Mouse (Mus musculus): ENCODE data around the gene H60b. TPM values are rescaled to one million over a fixed set of nuclear protein-coding genes. Genes with fewer than 3 reads are reported as not detected.
"Not testable (repeated sequence)": the region's sequence is repeated elsewhere in the genome, so short reads cannot be mapped to it uniquely, and the experiment has no call there.

H60b gene
- polyA plus RNA-seq, 1 experiment from 2014 or later: 0.42 TPM

DNA sequence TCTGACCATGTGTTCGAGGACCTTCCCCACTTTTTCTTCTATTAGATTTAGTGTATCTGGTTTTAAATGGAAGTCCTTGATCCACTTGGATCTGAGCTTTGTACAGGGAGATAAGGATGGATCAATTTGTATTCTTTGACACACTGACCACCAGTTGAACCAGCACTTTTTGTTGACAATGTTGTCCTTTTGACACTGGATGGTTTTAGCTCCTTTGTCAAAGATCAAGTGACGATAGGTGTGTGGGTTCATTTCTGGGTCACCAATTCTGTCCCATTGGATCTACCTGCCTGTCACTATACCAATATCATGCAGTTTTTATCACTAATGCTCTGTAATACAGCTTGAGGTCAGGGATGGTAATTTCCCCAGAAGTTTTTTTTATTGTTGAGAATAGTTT, 18.1 kb downstream of the H60b start:
- H3K4me2 ChIP-seq (ENCODE audit: low read length); H3K9me3 ChIP-seq (ENCODE audit: control insufficient read depth, low read length); ATAC-seq; H3K9ac ChIP-seq (replicated peaks; ENCODE audit: low read depth, low read length); H3K27ac ChIP-seq (ENCODE audit: low read length); H3K4me3 ChIP-seq (replicated peaks; ENCODE audit: low read length); H3K36me3 ChIP-seq (ENCODE audit: control insufficient read depth, insufficient read depth); H3K4me1 ChIP-seq (replicated peaks; ENCODE audit: control insufficient read depth, insufficient read depth, low read length); H3K27me3 ChIP-seq (replicated peaks; ENCODE audit: control insufficient read depth, insufficient read depth, low read length): not testable (repeated sequence)
- WGBS: 90% methylated on average over 2 of the region's 2 CpGs

DNA sequence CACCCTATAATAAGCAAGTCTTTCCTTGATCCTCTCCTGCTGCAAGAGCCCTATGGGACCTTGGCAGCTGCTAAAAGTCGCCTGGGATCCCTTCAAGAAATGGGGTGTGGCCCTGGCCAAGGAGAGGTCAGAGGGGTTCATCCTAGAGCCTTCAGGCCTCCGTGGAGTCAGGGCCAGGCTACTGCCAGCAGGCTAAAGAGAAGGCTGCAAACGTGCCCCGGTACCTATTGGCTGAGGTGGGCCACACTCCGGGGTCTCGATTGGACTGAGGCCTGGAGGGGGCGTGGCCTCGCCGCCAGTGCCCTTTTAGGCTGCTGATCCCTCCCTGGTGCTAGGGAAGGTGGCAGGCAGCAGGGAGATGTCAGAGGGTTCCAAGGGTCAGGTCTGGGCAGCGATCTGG, 32.6 kb downstream of the H60b start:
- WGBS: 6% methylated on average over 7 of the region's 10 CpGs
- H3K4me2 ChIP-seq (ENCODE audit: low read length): not testable (repeated sequence)

DNA sequence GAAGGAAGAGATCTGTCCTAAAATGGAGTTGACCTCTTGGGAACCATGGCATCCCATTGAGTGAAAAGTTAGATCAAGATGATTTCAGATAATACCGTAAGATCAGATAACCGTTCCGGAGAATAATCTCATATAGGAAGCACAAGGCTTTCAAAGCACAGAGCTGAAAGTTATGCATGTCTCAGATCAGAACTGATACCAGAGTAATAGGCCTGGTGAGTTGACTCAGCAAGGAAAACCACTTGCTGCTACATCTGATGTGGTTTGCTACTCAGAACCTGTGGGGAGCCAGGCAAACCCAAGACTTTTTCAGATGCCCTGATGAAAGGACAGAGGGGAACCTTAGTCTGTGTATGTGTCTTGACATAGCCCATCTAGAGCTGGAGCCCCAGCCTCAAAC, 43.0 kb downstream of the H60b start:
- not testable (repeated sequence) for H3K36me3 ChIP-seq (ENCODE audit: control insufficient read depth, insufficient read depth); ATAC-seq; H3K4me3 ChIP-seq (replicated peaks; ENCODE audit: low read length); H3K27ac ChIP-seq (ENCODE audit: low read length); H3K27me3 ChIP-seq (replicated peaks; ENCODE audit: control insufficient read depth, insufficient read depth, low read length); H3K4me1 ChIP-seq (replicated peaks; ENCODE audit: control insufficient read depth, insufficient read depth, low read length); H3K9me3 ChIP-seq (ENCODE audit: control insufficient read depth, low read length); H3K4me2 ChIP-seq (ENCODE audit: low read length); H3K9ac ChIP-seq (replicated peaks; ENCODE audit: low read depth, low read length)
- no CpG with 5 or more reads among the region's 3 CpGs for WGBS

More for the DNA sequence above, 32.6 kb downstream of the H60b start:
- not testable (repeated sequence) for H3K9ac ChIP-seq (replicated peaks; ENCODE audit: low read depth, low read length); H3K36me3 ChIP-seq (ENCODE audit: control insufficient read depth, insufficient read depth); H3K4me3 ChIP-seq (replicated peaks; ENCODE audit: low read length); H3K27me3 ChIP-seq (replicated peaks; ENCODE audit: control insufficient read depth, insufficient read depth, low read length); H3K27ac ChIP-seq (ENCODE audit: low read length); H3K9me3 ChIP-seq (ENCODE audit: control insufficient read depth, low read length); H3K4me1 ChIP-seq (replicated peaks; ENCODE audit: control insufficient read depth, insufficient read depth, low read length)
- ATAC-seq: peak; percentile 67

DNA sequence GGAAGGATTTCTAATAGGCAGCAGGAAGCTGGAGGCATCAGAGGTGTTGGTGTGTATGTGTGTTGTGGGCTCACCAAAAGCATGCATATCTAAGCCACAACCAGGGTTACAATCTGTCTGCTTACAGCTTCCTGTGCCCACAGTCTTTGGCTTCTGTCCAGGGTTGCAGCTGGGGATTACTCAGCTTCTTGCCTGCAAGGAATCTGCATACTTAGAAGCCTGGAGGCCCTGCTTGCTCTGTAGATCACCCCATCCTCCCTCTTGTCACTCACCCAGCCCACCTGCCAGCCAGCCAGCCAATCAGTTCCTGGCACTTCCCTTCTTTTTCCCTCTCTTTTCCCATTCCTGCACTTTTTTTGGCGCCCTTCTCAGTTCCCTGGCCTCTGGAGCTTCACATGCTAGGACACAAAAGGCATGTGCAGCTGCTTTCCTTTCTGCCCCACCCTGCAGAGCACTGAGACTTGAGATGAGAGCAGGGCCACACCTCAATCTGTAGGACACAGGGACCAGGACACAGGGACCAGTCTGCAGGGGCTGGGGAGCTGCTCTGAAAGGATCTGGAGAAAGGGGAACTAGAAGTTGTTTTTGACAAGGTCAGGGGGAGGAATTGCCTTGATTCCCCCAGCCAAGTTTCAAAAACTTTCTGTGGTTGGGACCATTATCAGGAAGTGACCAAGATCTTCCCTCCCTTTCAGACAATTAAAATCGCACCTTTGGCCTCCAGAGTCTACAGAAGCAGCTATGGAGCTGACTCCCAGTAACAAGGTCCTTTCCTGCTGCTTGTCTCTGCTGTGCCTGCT, 44.6 kb downstream of the H60b start:
- not testable (repeated sequence) for H3K4me2 ChIP-seq (ENCODE audit: low read length); H3K4me1 ChIP-seq (replicated peaks; ENCODE audit: control insufficient read depth, insufficient read depth, low read length); H3K4me3 ChIP-seq (replicated peaks; ENCODE audit: low read length); H3K36me3 ChIP-seq (ENCODE audit: control insufficient read depth, insufficient read depth); H3K27me3 ChIP-seq (replicated peaks; ENCODE audit: control insufficient read depth, insufficient read depth, low read length); H3K27ac ChIP-seq (ENCODE audit: low read length); H3K9ac ChIP-seq (replicated peaks; ENCODE audit: low read depth, low read length); H3K9me3 ChIP-seq (ENCODE audit: control insufficient read depth, low read length)
- WGBS: no CpG with 5 or more reads among the region's 2 CpGs
- peak; percentile 91 for ATAC-seq

DNA sequence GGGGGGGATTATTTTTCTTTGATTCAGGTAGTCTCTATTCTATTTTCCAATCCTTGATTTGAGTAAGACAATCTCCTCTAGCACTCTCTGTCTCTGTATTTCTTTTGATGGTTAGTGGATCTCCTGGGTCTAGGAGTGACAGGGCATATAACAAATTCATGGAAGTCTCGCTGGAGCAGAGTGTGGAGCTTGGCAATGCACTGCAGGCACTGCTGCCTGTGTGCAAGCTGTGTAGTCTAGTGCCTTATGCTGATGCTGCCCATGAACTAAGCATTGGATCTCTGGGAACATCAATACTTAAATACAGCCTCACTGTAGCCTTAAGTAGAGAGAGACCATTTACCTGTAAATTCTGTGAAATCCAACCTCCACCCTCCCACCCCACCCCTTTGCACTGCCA, 48.1 kb downstream of the H60b start:
- H3K4me3 ChIP-seq (replicated peaks; ENCODE audit: low read length); H3K27me3 ChIP-seq (replicated peaks; ENCODE audit: control insufficient read depth, insufficient read depth, low read length); H3K4me2 ChIP-seq (ENCODE audit: low read length); H3K4me1 ChIP-seq (replicated peaks; ENCODE audit: control insufficient read depth, insufficient read depth, low read length); H3K36me3 ChIP-seq (ENCODE audit: control insufficient read depth, insufficient read depth); H3K9ac ChIP-seq (replicated peaks; ENCODE audit: low read depth, low read length); H3K9me3 ChIP-seq (ENCODE audit: control insufficient read depth, low read length); H3K27ac ChIP-seq (ENCODE audit: low read length): not testable (repeated sequence)
- whole genome bisulfite sequencing: 63% methylated on average over 1 of the region's 1 CpGs
- ATAC-seq: 0 out of 2 replicates have a peak, but pooled peaks have one; percentile 56

DNA sequence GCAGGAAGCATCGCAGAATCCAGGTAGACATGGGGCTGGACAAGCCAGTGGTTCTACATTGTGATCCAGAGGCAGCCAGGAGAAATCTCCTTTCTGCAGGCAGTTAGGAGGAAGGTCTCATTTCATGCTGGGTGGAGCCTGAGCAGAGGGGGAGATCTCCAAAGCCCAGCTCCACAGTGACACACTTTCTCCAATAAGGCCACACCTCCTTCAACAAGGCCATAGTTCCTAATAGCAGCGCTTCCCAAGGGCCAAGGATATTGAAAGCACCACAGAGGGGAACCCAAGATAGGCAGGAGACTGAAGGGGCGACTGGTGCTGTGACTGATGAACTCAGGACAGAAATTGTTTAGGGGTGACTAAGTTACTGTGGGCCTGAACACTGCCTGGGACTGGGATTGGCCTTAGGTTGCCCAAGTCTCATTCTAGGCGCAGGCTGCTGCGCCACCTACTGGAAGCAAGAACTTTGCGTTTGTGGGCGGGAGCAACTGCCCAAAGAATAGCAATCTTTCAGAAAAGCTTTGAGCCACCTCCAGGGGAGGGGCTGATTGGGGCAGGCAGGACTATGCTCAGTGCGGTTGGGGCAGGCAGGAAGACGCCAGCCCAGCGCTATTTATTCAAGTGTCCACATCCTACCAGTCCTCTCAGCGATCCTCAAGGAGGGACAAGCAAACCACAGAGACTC, 53.8 kb downstream of the H60b start:
- H3K4me2 ChIP-seq (ENCODE audit: low read length); H3K36me3 ChIP-seq (ENCODE audit: control insufficient read depth, insufficient read depth); H3K4me1 ChIP-seq (replicated peaks; ENCODE audit: control insufficient read depth, insufficient read depth, low read length); H3K9me3 ChIP-seq (ENCODE audit: control insufficient read depth, low read length); H3K9ac ChIP-seq (replicated peaks; ENCODE audit: low read depth, low read length); H3K27me3 ChIP-seq (replicated peaks; ENCODE audit: control insufficient read depth, insufficient read depth, low read length); H3K27ac ChIP-seq (ENCODE audit: low read length); H3K4me3 ChIP-seq (replicated peaks; ENCODE audit: low read length): not testable (repeated sequence)
- 2% methylated on average over 8 of the region's 11 CpGs for WGBS
- peak; percentile 59; the same call in 1 of the 2 replicates for ATAC-seq

DNA sequence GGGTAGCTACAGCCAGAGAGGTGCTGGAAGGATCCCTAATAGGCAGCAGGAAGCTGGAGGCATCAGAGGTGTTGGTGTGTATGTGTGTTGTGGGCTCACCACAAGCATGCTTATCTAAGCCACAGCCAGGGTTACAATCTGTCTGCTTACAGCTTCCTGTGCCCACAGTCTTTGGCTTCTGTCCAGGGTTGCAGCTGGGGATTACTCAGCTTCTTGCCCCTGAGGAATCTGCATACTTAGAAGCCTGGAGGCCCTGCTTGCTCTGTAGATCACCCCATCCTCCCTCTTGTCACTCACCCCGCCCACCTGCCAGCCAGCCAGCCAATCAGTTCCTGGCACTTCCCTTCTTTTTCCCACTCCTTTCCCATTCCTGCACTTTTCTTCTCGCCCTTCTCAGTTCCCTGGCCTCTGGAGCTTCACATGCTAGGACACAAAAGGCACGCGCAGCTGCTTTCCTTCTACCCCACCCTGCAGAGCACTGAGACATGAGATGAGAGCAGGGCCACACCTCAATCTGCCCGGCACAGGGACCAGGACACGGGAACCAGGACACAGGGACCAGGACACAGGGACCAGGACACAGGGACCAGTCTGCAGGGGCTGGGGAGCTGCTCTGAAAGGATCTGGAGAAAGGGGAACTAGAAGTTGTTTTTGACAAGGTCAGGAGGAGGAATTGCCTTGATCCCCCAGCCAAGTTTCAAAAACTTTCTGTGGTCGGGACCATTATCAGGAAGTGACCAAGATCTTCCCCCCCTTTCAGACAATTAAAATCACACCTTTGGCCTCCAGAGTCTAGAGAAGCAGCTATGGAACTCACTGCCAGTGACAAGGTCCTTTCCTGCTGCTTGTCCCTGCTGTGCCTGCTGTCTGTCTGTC, 65.3 kb downstream of the H60b start:
- not testable (repeated sequence) for H3K27me3 ChIP-seq (replicated peaks; ENCODE audit: control insufficient read depth, insufficient read depth, low read length); H3K4me1 ChIP-seq (replicated peaks; ENCODE audit: control insufficient read depth, insufficient read depth, low read length); H3K9me3 ChIP-seq (ENCODE audit: control insufficient read depth, low read length); H3K27ac ChIP-seq (ENCODE audit: low read length); H3K4me3 ChIP-seq (replicated peaks; ENCODE audit: low read length); H3K9ac ChIP-seq (replicated peaks; ENCODE audit: low read depth, low read length); H3K36me3 ChIP-seq (ENCODE audit: control insufficient read depth, insufficient read depth); H3K4me2 ChIP-seq (ENCODE audit: low read length)
- no CpG with 5 or more reads among the region's 7 CpGs for WGBS
- ATAC-seq: peak; percentile 93

DNA sequence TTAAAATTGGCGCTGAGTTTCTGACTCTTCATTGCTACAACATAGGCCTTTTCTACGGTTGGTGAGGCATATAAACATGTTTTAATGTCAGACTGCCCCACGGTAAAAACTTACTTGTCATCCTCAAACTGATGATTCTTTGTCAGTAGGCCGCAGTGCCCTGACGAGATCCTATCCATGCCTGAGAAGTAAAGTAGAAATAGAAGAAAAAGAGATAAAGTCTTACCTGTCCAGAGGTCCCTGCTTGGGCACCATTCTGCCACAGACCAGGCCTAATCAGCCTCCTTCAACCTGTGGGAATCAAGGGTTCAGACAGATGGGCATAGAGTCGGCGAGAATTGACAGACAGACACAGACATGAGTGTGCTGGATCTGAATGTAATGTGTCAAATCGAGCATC, 106.7 kb downstream of the H60b start:
- no peaks in the 10 kb centered on the region for H3K36me3 ChIP-seq (ENCODE audit: control insufficient read depth, insufficient read depth)
- ATAC-seq: no peak
- 0 out of 2 replicates have a peak, but pooled peaks cover 2% of the 10 kb centered on the region for H3K9me3 ChIP-seq (ENCODE audit: control insufficient read depth, low read length)
- 94% methylated on average over 8 of the region's 8 CpGs for WGBS
- no peaks in the 10 kb centered on the region for H3K27me3 ChIP-seq (replicated peaks; ENCODE audit: control insufficient read depth, insufficient read depth, low read length)
- H3K27ac ChIP-seq (ENCODE audit: low read length): no peak overlapping the region
- H3K4me2 ChIP-seq (ENCODE audit: low read length): no peak overlapping the region
- no peak overlapping the region for H3K9ac ChIP-seq (replicated peaks; ENCODE audit: low read depth, low read length)
- H3K4me3 ChIP-seq (replicated peaks; ENCODE audit: low read length): no peak overlapping the region
- no peaks in the 10 kb centered on the region for H3K4me1 ChIP-seq (replicated peaks; ENCODE audit: control insufficient read depth, insufficient read depth, low read length)
